Mouse (Mus musculus) erythroblast, embryonic 14.5 days (primary cell): ENCODE measurements around the gene Mllt3. TPM values are rescaled to one million over a fixed set of nuclear protein-coding genes. Genes with fewer than 3 reads are reported as not detected.

ENCODE experiments used
- H3K27me3 ChIP-seq: 2 replicates; pipeline ENCODE4 v1.6.1; 2012; ENCODE audit warnings: inconsistent platforms; ENCODE audit not compliant: control insufficient read depth
- H3K36me3 ChIP-seq: 2 replicates; pipeline ENCODE4 v1.6.1; 2012; ENCODE audit warnings: mild to moderate bottlenecking, inconsistent platforms; ENCODE audit not compliant: control insufficient read depth
- H3K4me1 ChIP-seq: 2 replicates; pipeline ENCODE4 v1.6.1; 2012; ENCODE audit warnings: inconsistent platforms; ENCODE audit not compliant: control insufficient read depth
- H3K4me3 ChIP-seq: replicated peaks from 2 replicates; pipeline ENCODE3; 2012; ENCODE audit warnings: moderate library complexity, mild to moderate bottlenecking, inconsistent platforms
- H3K9me3 ChIP-seq: 2 replicates; pipeline ENCODE4 v1.6.1; 2012; ENCODE audit warnings: low read length, inconsistent platforms, mixed read lengths; ENCODE audit not compliant: control insufficient read depth
- GATA1 ChIP-seq: IDR thresholded peaks from 2 replicates; pipeline ENCODE4 v1.6.1; 2012; ENCODE audit warnings: low read length, inconsistent platforms, mixed read lengths
- TAL1 ChIP-seq: IDR thresholded peaks from 3 replicates; pipeline ENCODE4 v1.6.1; 2012; ENCODE audit warnings: low read length, inconsistent platforms, mixed read lengths
- polyA plus RNA-seq: library from polyadenylated mRNA; stranded (reverse); fragments of >175 nt; gene quantifications from 2 replicates; pipeline ENCODE4 v1.2.3, GENCODE M21; 2012

Mllt3 gene
- polyA plus RNA-seq, 1 experiment: 7.8 TPM

- H3K9me3 ChIP-seq: no peaks in the 10 kb centered on the region
- no peaks in the 10 kb centered on the region for H3K36me3 ChIP-seq
- no peak overlapping the region for H3K4me3 ChIP-seq
- no peaks in the 10 kb centered on the region; the same call in 1 of the 2 replicates for H3K4me1 ChIP-seq
- no peak for TF ChIP-seq GATA1
- no peak for TF ChIP-seq TAL1
- H3K27me3 ChIP-seq: no peaks in the 10 kb centered on the region; the same call in none of the 2 replicates
Observed at GRCm38 (mm10) chr4:87745016-87745645, 288.0 kb downstream of the Mllt3 start.

DNA sequence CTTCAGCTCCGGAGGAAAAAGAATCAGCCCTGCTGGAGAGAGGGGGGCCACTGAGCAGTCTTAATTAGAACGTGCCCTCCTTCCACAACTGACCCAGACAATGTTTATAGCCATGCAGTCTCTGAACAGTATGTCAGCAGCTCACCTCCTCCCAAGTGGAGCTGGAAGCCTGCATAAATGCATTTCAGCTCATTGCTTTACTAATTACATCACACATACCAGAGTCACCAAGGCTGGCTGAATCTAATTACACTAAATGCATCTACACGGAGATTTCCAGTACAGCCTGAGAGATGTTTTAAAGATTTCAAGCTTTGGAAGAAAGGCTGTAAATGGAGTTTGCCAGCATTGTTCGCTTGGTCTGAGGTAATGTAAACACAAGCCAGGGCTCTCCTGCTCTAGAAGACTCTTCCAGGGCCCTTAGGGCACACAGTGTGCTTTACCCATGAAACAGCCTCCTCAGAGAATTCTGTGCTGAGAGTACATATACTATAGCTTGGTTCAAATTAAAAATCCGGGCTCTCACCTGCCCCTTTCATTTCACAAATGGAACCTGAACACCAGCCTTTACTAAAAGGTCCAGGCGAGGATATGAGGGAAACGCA lies 293.5 kb downstream of the Mllt3 start:
- Histone ChIP-seq H3K4me1 (no peaks in the 10 kb centered on the region), H3K36me3 (no peaks in the 10 kb centered on the region)
- TF ChIP-seq TAL1 (no peak), GATA1 (no peak)

GRCm38 (mm10) chr4:87739104-87739503 lies 294.1 kb downstream of the Mllt3 start:
- TF ChIP-seq GATA1: no peak

More for the DNA sequence above, 293.5 kb downstream of the Mllt3 start:
- Histone ChIP-seq H3K4me3 (no peak overlapping the region), H3K9me3 (no peaks in the 10 kb centered on the region), H3K27me3 (no peaks in the 10 kb centered on the region; the same call in 1 of the 2 replicates)

GRCm38 (mm10) chr4:87737201-87737806 lies 295.9 kb downstream of the Mllt3 start:
- no peaks in the 10 kb centered on the region for H3K36me3 ChIP-seq
- no peaks in the 10 kb centered on the region for H3K9me3 ChIP-seq
- H3K4me1 ChIP-seq: no peaks in the 10 kb centered on the region
- TF ChIP-seq GATA1 (no peak), TAL1 (no peak)
- no peak overlapping the region for H3K4me3 ChIP-seq
- no peaks in the 10 kb centered on the region; the same call in 1 of the 2 replicates for H3K27me3 ChIP-seq

More at GRCm38 (mm10) chr4:87739104-87739503, 294.1 kb downstream of the Mllt3 start:
- H3K36me3 ChIP-seq: no peaks in the 10 kb centered on the region
- H3K4me1 ChIP-seq: no peaks in the 10 kb centered on the region
- H3K27me3 ChIP-seq: no peaks in the 10 kb centered on the region; the same call in 1 of the 2 replicates
- H3K9me3 ChIP-seq: no peaks in the 10 kb centered on the region
- no peak overlapping the region for H3K4me3 ChIP-seq

GRCm38 (mm10) chr4:87736779-87737178 lies 296.4 kb downstream of the Mllt3 start:
- TF ChIP-seq TAL1: no peak
- TF ChIP-seq GATA1: no peak
- H3K27me3 ChIP-seq: no peaks in the 10 kb centered on the region; the same call in 1 of the 2 replicates
- H3K4me1 ChIP-seq: no peaks in the 10 kb centered on the region
- no peaks in the 10 kb centered on the region for H3K36me3 ChIP-seq
- H3K4me3 ChIP-seq: no peak overlapping the region
- H3K9me3 ChIP-seq: no peaks in the 10 kb centered on the region

- TF ChIP-seq TAL1: no peak
- no peak for TF ChIP-seq GATA1
- H3K4me1 ChIP-seq: no peaks in the 10 kb centered on the region
- H3K27me3 ChIP-seq: no peaks in the 10 kb centered on the region
- no peaks in the 10 kb centered on the region for H3K36me3 ChIP-seq
- no peak overlapping the region for H3K4me3 ChIP-seq
- H3K9me3 ChIP-seq: no peaks in the 10 kb centered on the region
Observed at GRCm38 (mm10) chr4:87731118-87731672, 302.0 kb downstream of the Mllt3 start.

- no peak for TF ChIP-seq TAL1
- no peak for TF ChIP-seq GATA1
- Histone ChIP-seq H3K9me3 (no peaks in the 10 kb centered on the region), H3K4me3 (no peak overlapping the region), H3K4me1 (no peaks in the 10 kb centered on the region), H3K27me3 (no peaks in the 10 kb centered on the region), H3K36me3 (no peaks in the 10 kb centered on the region)
Observed at GRCm38 (mm10) chr4:87728581-87728980, 304.6 kb downstream of the Mllt3 start.

DNA sequence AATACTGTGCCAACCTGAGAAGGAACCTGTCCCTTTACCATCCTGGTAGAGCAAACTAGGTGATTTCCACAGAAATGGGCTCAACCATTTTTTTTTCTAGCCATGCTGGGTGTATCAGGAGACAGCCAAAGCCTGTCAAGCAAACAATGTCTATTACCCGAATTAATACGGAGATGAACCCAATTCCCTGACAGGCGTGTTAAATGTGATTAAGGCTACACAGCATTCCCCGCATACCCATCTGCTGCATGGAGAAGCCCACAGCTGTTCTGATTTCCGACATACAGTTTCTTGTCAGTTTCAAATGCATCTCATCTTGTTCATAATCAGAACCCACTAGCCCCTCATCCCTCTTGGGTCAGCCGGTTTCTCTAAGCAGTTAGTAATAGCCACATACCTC lies 309.7 kb downstream of the Mllt3 start:
- Histone ChIP-seq H3K4me1 (no peaks in the 10 kb centered on the region), H3K4me3 (no peak overlapping the region), H3K27me3 (no peaks in the 10 kb centered on the region), H3K9me3 (no peaks in the 10 kb centered on the region), H3K36me3 (no peaks in the 10 kb centered on the region)
- TF ChIP-seq TAL1: no peak
- no peak for TF ChIP-seq GATA1

Other genes starting within 250 kb of the Mllt3 start
- gene Focad, start 61.3 kb upstream of the Mllt3 start, polyA plus RNA-seq: 0.28 and 0.29 TPM in 2 replicates